Mouse (Mus musculus) common myeloid progenitor, adult 5-6 weeks (primary cell): ENCODE measurements around the gene Asic2. TPM values are rescaled to one million over a fixed set of nuclear protein-coding genes. Genes with fewer than 3 reads are reported as not detected.
A peak's percentile ranks its signal among the peaks of the same experiment; 100 is the strongest.

Experiments
- ATAC-seq: replicated peaks from 2 replicates; pipeline ENCODE4 v1.8.0; 2016; ENCODE audit warnings: low read depth, mild to moderate bottlenecking, moderate TSS enrichment, inconsistent platforms; ENCODE audit not compliant: poor library complexity, severe bottlenecking
- total RNA-seq: library from RNA; stranded (forward); fragments of 200-1000, 187-1606 nt; gene quantifications from 2 replicates; pipeline ENCODE4 v1.2.3, GENCODE M21; 2017

Asic2 gene
- not detected in 2 replicates for total RNA-seq

- ATAC-seq: no peak
Observed at GRCm38 (mm10) chr11:81968401-81968881, at the start of gene Asic2. Asic2 (minus strand) TSS chr11:81968457.

GRCm38 (mm10) chr11:82016181-82016780 is 48.0 kb upstream of the Asic2 start:
- ATAC-seq: no peak

- peak; percentile 79 for ATAC-seq
Observed at GRCm38 (mm10) chr11:82015066-82015465, 46.8 kb upstream of the Asic2 start.

- no peak for ATAC-seq
Observed at GRCm38 (mm10) chr11:82013756-82014155, 45.5 kb upstream of the Asic2 start.

- no peak for ATAC-seq
Observed at GRCm38 (mm10) chr11:82011411-82012193, 43.3 kb upstream of the Asic2 start.

GRCm38 (mm10) chr11:82010115-82010514 is 41.9 kb upstream of the Asic2 start:
- ATAC-seq: no peak

GRCm38 (mm10) chr11:82006796-82007423 is 38.7 kb upstream of the Asic2 start:
- peak; percentile 61 for ATAC-seq

- ATAC-seq: peak; percentile 75
Observed at GRCm38 (mm10) chr11:82004810-82005209, 36.6 kb upstream of the Asic2 start.

- ATAC-seq: no peak
Observed at GRCm38 (mm10) chr11:82000581-82000980, 32.3 kb upstream of the Asic2 start.

GRCm38 (mm10) chr11:81999469-81999868 is 31.2 kb upstream of the Asic2 start:
- ATAC-seq: no peak; the same call in 1 of the 2 replicates

- no peak for ATAC-seq
Observed at GRCm38 (mm10) chr11:81998646-81999045, 30.4 kb upstream of the Asic2 start.

GRCm38 (mm10) chr11:81997085-81997484 is 28.8 kb upstream of the Asic2 start:
- ATAC-seq: no peak

GRCm38 (mm10) chr11:81996172-81996841 is 28.1 kb upstream of the Asic2 start:
- ATAC-seq: peak; percentile 93

- peak; percentile 82 for ATAC-seq
Observed at GRCm38 (mm10) chr11:81983146-81983545, 14.9 kb upstream of the Asic2 start.

GRCm38 (mm10) chr11:81982191-81982590 is 13.9 kb upstream of the Asic2 start:
- no peak for ATAC-seq

GRCm38 (mm10) chr11:81974577-81974976 is 6.3 kb upstream of the Asic2 start:
- no peak for ATAC-seq

GRCm38 (mm10) chr11:81973699-81974098 is 5.4 kb upstream of the Asic2 start:
- ATAC-seq: peak; percentile 60

GRCm38 (mm10) chr11:81972044-81972443 is 3.8 kb upstream of the Asic2 start:
- ATAC-seq: no peak

- 0 out of 2 replicates have a peak, but pooled peaks have one; percentile 39 for ATAC-seq
Observed at GRCm38 (mm10) chr11:81966626-81967289, 1.5 kb downstream of the Asic2 start.
